Mouse (Mus musculus) granulocyte monocyte progenitor cell, adult 5-6 weeks (primary cell): Measurements from ENCODE around the gene Inka2. TPM values are rescaled to one million over a fixed set of nuclear protein-coding genes. Genes with fewer than 3 reads are reported as not detected.
A peak's percentile ranks its signal among the peaks of the same experiment; 100 is the strongest.
"Not testable (repeated sequence)": the region's sequence is repeated elsewhere in the genome, so short reads cannot be mapped to it uniquely, and the experiment has no call there.

Experiments used
- ATAC-seq: replicated peaks from 2 replicates; pipeline ENCODE4 v1.8.0; 2016; ENCODE audit warnings: mild to moderate bottlenecking, moderate TSS enrichment, inconsistent platforms; ENCODE audit not compliant: poor library complexity, severe bottlenecking
- total RNA-seq, 2 experiments: library from RNA; stranded (forward) in 1 of 2; stranded (reverse) in 1 of 2; fragments of 200-712, 200-1000 nt in 1 of 2; fragments of >200 nt in 1 of 2; fragmentation: Nextera tagmentation in 1 of 2; gene quantifications; 2 replicates each; pipeline ENCODE4 v1.2.3; 2014 to 2017

Inka2 gene
- total RNA-seq, 2 experiments from 2014 or later = not detected

DNA sequence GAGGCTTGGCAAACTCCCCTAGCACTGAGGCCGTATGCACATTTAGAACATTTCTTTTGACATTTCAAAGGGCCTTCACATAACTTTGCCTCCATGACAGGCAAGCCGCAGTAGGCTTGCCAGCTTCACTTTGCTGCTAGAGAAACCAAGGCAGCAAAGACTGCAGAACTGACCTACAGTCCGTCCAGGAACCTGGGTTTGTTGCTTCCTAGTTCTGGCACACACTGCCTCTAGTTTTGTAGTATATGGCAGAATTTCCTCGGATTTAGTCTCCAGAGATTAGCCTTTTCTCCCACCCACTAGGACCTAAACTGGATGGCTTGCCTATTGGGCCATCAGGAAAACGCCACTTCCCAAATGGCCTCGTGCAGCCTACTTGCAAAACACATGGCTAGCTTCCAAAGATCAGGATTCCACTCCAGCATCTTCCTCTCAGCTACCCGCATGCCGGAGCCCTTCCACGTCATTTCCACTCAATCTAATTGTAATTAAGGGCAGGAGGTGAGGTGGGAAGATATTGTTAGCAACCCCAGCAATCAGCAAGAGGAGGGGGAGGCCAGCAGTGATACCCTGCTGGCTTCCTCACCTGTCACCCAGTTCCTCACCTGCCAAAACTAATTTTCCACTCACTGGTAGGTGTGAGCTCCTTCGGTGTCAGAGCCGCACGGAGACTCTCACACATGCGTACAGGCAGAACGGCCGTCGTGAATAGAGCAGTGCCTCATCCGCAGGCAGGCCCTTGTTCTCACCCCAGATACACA lies 7.8 kb upstream of the Inka2 start:
- no peak for ATAC-seq

GRCm38 (mm10) chr3:105697148-105697441 lies 7.3 kb upstream of the Inka2 start:
- ATAC-seq = no peak

- no peak for ATAC-seq
Measured at GRCm38 (mm10) chr3:105698311-105698710, 6.1 kb upstream of the Inka2 start.

- ATAC-seq = no peak
Measured at GRCm38 (mm10) chr3:105699241-105699933, 5.0 kb upstream of the Inka2 start.

DNA sequence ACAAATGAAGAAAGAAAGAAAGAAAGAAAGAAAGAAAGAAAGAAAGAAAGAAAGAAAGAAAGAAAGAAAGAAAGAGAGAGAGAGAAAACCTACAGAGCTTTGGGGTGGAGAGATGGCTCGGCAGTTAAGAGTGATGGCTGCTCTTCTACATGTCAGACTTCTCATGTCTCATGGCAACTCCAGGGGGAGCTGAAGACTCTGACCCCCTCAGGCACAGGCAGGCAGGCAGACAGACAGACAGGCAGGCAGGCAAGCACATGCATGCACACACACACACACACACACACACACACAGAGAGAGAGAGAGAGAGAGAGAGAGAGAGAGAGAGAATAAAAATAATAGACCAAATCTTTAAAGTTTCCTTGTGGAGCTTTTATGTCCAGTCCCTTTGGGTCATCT lies 3.6 kb upstream of the Inka2 start:
- ATAC-seq = not testable (repeated sequence)

DNA sequence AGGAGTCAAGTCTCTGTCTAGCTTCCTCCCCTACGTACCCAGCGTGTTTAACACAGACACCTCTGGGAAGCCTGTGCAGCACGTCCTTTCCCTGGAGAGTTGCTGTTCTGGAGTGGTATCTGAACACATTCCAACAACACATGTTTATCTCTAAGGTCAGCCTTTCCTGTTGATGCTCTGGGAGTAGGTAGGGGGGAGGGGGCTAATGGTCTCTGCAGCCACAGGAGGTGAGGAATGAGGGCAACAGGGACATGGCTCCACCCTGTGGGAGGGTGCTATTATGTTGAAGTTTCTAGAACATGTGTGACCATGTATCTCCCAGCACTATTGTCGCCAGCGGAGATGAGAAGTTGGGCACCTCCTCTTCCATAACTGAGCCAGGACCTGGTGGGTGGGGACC lies 3.0 kb upstream of the Inka2 start:
- ATAC-seq = no peak

- no peak for ATAC-seq
Measured at GRCm38 (mm10) chr3:105703571-105703970, 828 bp upstream of the Inka2 start.

- peak; percentile 40 for ATAC-seq
Measured at GRCm38 (mm10) chr3:105705061-105705549, 706 bp downstream of the Inka2 start.

- ATAC-seq = no peak
Measured at GRCm38 (mm10) chr3:105705561-105705960, 1.2 kb downstream of the Inka2 start.

DNA sequence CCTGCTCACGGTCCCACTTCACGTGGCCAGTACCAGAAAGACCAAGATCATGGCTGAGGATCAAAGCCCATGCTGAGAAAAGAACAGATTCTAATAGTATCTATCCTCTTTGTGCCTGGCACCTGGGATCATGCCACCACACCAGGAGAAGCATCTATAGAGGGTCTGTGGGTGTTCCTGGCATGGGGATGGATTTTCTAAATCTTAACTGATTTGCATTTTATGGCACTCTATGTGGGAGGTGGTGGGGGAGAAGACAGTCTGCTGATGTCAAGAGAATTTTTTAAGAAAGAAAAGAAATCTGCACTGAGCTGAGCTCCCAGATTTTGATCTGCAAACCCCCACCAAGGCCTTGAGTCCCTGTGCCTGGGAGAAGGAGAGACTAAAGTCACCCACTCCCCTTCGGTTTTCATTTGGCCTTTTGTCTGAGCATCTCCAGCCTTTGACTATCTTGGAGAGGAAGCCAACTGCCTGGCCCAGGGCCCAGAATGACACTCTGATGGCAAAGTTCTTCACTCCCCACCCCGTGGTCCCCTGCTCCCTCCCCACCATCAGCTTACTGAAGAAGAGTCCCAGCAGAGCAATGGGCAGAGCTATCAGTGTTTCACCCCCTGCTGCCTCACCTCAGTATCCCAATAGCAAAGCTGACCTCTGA lies 2.1 kb downstream of the Inka2 start:
- no peak for ATAC-seq

GRCm38 (mm10) chr3:105707590-105707989 lies 3.2 kb downstream of the Inka2 start:
- ATAC-seq = no peak

DNA sequence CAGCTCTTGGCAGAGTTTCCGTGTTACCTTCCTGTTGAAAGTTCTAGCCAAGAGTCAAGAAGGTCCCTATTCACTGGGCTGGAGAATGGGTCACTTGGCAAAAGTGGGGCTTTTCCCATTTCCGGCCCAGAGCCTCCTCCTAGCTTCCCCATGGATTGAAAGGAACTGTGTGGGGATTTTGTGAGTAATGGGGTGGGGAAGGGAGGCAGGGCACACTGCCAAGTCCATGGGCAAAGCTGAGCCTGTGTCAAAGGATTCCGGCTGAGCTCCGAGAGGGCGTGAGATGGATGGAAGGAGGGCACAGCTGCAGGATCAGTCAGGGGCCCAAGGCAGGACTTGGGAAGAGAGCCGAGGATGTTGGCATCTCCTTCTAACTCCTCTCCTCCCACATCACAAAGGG lies 5.8 kb downstream of the Inka2 start:
- ATAC-seq = no peak

DNA sequence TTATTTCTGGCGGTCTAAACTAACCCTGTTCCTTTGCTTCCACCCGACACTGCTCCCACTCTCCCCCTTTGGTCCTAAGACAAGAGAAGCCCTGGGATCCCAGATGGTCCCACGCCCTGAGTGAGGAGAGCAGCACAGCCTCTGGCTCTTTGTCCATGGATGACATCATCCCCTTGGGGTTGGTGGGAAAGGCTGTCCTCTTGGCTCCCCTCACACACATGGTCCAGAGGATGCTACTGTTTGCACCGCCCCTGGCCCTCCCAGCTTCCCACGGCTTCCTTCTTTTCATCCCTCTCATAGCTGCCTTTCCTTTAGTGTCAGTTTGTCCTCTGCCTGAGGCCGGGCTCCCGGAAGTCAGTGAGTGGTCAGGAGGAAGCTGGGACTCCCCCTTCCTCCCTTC lies 7.3 kb downstream of the Inka2 start:
- ATAC-seq = no peak; the same call in 1 of the 2 replicates

DNA sequence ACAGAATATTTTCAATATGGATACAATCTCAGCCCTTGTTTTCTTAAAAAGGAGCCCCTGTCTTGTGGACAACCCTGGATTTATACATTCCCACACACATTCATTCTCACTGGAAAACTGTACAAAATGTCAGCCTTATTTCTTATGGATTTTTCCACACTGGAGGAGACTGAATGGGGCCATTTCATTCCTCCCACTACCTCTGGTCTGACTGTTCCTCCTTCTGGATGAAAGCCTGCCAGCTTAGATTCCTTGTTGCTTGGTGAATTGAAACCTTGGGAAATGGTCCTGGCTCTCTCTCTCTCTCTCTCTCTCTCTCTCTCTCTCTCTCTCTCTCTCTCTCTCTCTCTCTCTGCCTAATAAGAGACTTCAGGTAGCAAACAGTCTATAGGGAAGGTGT lies 8.4 kb downstream of the Inka2 start:
- ATAC-seq = no peak

- no peak for ATAC-seq
Measured at GRCm38 (mm10) chr3:105714091-105714819, 9.9 kb downstream of the Inka2 start.

GRCm38 (mm10) chr3:105714820-105715167 lies 10.4 kb downstream of the Inka2 start:
- no peak for ATAC-seq

GRCm38 (mm10) chr3:105716353-105717000 lies 12.1 kb downstream of the Inka2 start:
- peak; percentile 28; the same call in 1 of the 2 replicates for ATAC-seq

DNA sequence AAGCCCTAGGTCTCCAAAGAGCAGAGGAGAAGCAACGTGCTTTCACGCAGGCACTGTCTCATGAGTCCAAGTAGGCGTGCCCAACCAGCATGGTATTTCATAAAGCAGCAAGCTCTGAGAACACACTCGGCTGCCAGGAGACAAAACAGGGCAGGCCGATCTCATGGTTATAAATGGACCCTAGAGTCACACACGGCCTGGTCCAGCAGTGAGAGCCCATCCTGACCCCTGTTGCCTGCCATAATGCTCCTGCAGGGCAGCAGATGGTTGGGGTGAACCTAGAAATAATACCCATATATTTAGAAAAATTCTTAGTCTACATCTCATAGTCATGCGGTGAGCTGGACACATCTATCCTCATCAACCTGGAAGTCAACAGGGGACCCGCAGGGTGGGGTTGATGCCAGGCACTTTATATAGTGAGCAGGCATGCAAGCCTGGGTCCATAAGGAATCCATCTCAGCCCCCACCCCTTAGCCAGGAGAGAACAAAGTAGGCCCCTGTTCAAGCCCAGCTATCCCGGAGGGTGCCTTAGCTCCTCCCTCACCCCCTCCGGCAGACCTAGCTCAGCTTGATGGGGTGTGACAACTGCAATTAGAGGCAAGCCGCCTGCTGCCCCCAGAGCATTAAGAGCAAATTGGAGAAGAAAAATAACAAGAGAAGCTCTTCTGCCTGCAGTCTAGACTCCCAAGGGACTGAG lies 13.6 kb downstream of the Inka2 start:
- ATAC-seq = no peak

GRCm38 (mm10) chr3:105718746-105719145 lies 14.3 kb downstream of the Inka2 start:
- no peak for ATAC-seq

DNA sequence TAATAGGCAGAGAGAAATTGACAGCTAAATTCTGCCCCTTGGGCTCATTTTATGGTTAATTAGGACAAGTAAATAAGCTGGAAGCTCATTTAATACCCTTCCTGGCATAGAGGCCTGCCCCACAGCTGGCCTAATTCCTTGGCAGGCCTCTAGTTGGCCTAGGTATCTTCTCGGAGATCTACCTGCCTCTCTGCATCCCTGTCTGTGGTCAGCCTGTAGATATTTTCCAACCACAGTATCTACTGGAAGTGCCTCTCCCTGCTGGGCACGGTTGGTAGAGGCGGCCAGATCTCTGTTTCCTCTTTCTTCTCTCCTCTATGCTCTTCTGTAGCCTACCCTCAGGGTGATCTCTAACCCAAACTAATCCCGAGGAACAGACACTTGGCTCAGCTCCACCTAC lies 15.6 kb downstream of the Inka2 start:
- no peak for ATAC-seq
